Mouse (Mus musculus) forebrain, postnatal 0 days (tissue): ENCODE data around the gene Nono. TPM values are rescaled to one million over a fixed set of nuclear protein-coding genes. Genes with fewer than 3 reads are reported as not detected.

Source experiments
- ATAC-seq: fragments of 200-750 bp; cut with Nextera tagmentation; 2 replicates; pipeline ENCODE4 v1.8.0; 2017; ENCODE audit warnings: mild to moderate bottlenecking, moderate library complexity
- DNase-seq: peaks from one replicate; pipeline ENCODE4 v3.0.0-alpha.2; 2015
- H3K27ac ChIP-seq: fragments of 300-500 bp; sonication (generic); 2 replicates; pipeline ENCODE4 v1.5.1; 2014; ENCODE audit warnings: low read depth, mild to moderate bottlenecking, antibody characterized with exemption, low read length, moderate library complexity, mixed read lengths
- H3K27me3 ChIP-seq: fragments of 300-500 bp; sonication (generic); 2 replicates; pipeline ENCODE4 v1.6.1; 2014; ENCODE audit warnings: mild to moderate bottlenecking, low read length, mixed read lengths; ENCODE audit not compliant: insufficient read depth
- H3K36me3 ChIP-seq: fragments of 300-500 bp; sonication (generic); 2 replicates; pipeline ENCODE4 v1.6.1; 2014; ENCODE audit warnings: mild to moderate bottlenecking, moderate library complexity; ENCODE audit not compliant: insufficient read depth
- H3K4me1 ChIP-seq: fragments of 300-500 bp; sonication (generic); 2 replicates; pipeline ENCODE4 v1.6.1; 2014; ENCODE audit warnings: antibody characterized with exemption; ENCODE audit not compliant: insufficient read depth
- H3K4me2 ChIP-seq: fragments of 300-500 bp; sonication (generic); 2 replicates; pipeline ENCODE4 v1.6.1; 2014; ENCODE audit warnings: low read depth, mild to moderate bottlenecking, moderate library complexity
- H3K4me3 ChIP-seq: fragments of 300-500 bp; sonication (generic); 2 replicates; pipeline ENCODE4 v1.5.1; 2014; ENCODE audit warnings: low read depth, low read length, mixed read lengths
- H3K9ac ChIP-seq: fragments of 300-500 bp; sonication (generic); 2 replicates; pipeline ENCODE4 v1.6.1; 2014; ENCODE audit warnings: mild to moderate bottlenecking
- H3K9me3 ChIP-seq: fragments of 300-500 bp; sonication (generic); 2 replicates; pipeline ENCODE4 v1.6.1; 2016; ENCODE audit warnings: low read length
- CTCF ChIP-seq: sonication (generic); IDR thresholded peaks from 2 replicates; pipeline ENCODE4 v1.5.1; 2016; ENCODE audit warnings: antibody characterized with exemption, control low read depth, low read depth
- WGBS: fragments of 180-500 bp; shearing (Covaris S2); extraction: QIAGEN DNeasy Blood & Tissue Kit; methylation state at CpG from one replicate; pipeline ENCODE4 v1.1.7; 2014; 5-methylcytosine and 5-hydroxymethylcytosine counted together
- polyA plus RNA-seq: library from polyadenylated mRNA; unstranded; fragments of >200 nt; fragmentation: Nextera tagmentation; extraction: Ambion mirVana; gene quantifications from 2 replicates; pipeline ENCODE4 v1.2.1, GENCODE M21; 2015
- total RNA-seq: library from RNA; depleted of rRNA; stranded (reverse); fragments of >200 nt; gene quantifications from 2 replicates; pipeline ENCODE4 v1.2.3, GENCODE M21; 2014; rRNA removed

The Nono gene
- 379 and 402 TPM in 2 replicates for total RNA-seq
- 246 and 266 TPM in 2 replicates for polyA plus RNA-seq

GRCm38 (mm10) chrX:101429142-101429949 is at the start of gene Nono:
Nono (plus strand) TSS chrX:101429318.
- Histone ChIP-seq H3K36me3 (no peaks in the 10 kb centered on the region), H3K9ac (peak within 1 kb of the TSS; percentile 77), H3K9me3 (no peaks in the 10 kb centered on the region), H3K4me1 (peaks cover 5% of the 10 kb centered on the region; the same call in 1 of the 2 replicates), H3K4me2 (peak within 1 kb of the TSS; percentile 50), H3K4me3 (peak within 1 kb of the TSS; percentile 55), H3K27ac (peak within 1 kb of the TSS; percentile 93), H3K27me3 (no peaks in the 10 kb centered on the region)
- ATAC-seq (peak; percentile 97), DNase-seq (peak; percentile 95)
- 34% methylated on average over 51 of the region's 51 CpGs for WGBS
- peak; percentile 59 for TF ChIP-seq CTCF

GRCm38 (mm10) chrX:101379744-101380143 is 49.4 kb upstream of the Nono start:
- DNase-seq, result no peak
- no peak overlapping the region for H3K4me2 ChIP-seq
- H3K9ac ChIP-seq, result no peak overlapping the region
- WGBS, result 71% methylated on average over 1 of the region's 1 CpGs
- ATAC-seq, result no peak
- no peak overlapping the region for H3K4me3 ChIP-seq
- H3K36me3 ChIP-seq, result no peaks in the 10 kb centered on the region
- H3K9me3 ChIP-seq, result no peaks in the 10 kb centered on the region
- no peaks in the 10 kb centered on the region; the same call in 1 of the 2 replicates for H3K4me1 ChIP-seq
- no peak overlapping the region for H3K27ac ChIP-seq
- H3K27me3 ChIP-seq, result no peaks in the 10 kb centered on the region
- no peak for TF ChIP-seq CTCF

GRCm38 (mm10) chrX:101383455-101383854 is 45.7 kb upstream of the Nono start:
- Histone ChIP-seq H3K27ac (no peak overlapping the region), H3K9ac (no peak overlapping the region), H3K4me1 (no peaks in the 10 kb centered on the region; the same call in 1 of the 2 replicates), H3K36me3 (no peaks in the 10 kb centered on the region), H3K9me3 (no peaks in the 10 kb centered on the region), H3K27me3 (no peaks in the 10 kb centered on the region), H3K4me2 (no peak overlapping the region), H3K4me3 (no peak overlapping the region)
- DNase-seq, result no peak
- ATAC-seq, result 0 out of 2 replicates have a peak, but pooled peaks have one; percentile 7
- no peak for TF ChIP-seq CTCF
- WGBS, result 40% methylated on average over 18 of the region's 18 CpGs

GRCm38 (mm10) chrX:101384439-101385137 is 44.5 kb upstream of the Nono start:
- Histone ChIP-seq H3K36me3 (no peaks in the 10 kb centered on the region), H3K27ac (peak overlapping the region; percentile 9; the same call in 1 of the 2 replicates), H3K27me3 (no peaks in the 10 kb centered on the region), H3K9ac (peak overlapping the region; percentile 41), H3K4me3 (peak overlapping the region; percentile 19), H3K4me2 (peak overlapping the region; percentile 43), H3K9me3 (no peaks in the 10 kb centered on the region), H3K4me1 (no peaks in the 10 kb centered on the region; the same call in 1 of the 2 replicates)
- ATAC-seq (peak; percentile 57), DNase-seq (peak; percentile 29)
- 30% methylated on average over 32 of the region's 32 CpGs for WGBS
- TF ChIP-seq CTCF, result no peak

GRCm38 (mm10) chrX:101386222-101386621 is 42.9 kb upstream of the Nono start:
- 47% methylated on average over 4 of the region's 4 CpGs for WGBS
- no peak for DNase-seq
- no peak for TF ChIP-seq CTCF
- Histone ChIP-seq H3K9me3 (no peaks in the 10 kb centered on the region), H3K36me3 (no peaks in the 10 kb centered on the region), H3K4me2 (no peak overlapping the region), H3K4me1 (no peaks in the 10 kb centered on the region; the same call in 1 of the 2 replicates), H3K9ac (no peak overlapping the region), H3K27ac (no peak overlapping the region), H3K4me3 (no peak overlapping the region), H3K27me3 (no peaks in the 10 kb centered on the region)
- ATAC-seq, result no peak

GRCm38 (mm10) chrX:101388866-101389537 is 40.1 kb upstream of the Nono start:
- no peak for TF ChIP-seq CTCF
- no peaks in the 10 kb centered on the region for H3K36me3 ChIP-seq
- no peak overlapping the region for H3K9ac ChIP-seq
- no peak overlapping the region for H3K4me3 ChIP-seq
- H3K4me2 ChIP-seq, result no peak overlapping the region
- WGBS, result 42% methylated on average over 5 of the region's 5 CpGs
- no peaks in the 10 kb centered on the region; the same call in 1 of the 2 replicates for H3K4me1 ChIP-seq
- peak overlapping the region; percentile 29; the same call in 1 of the 2 replicates for H3K27ac ChIP-seq
- no peaks in the 10 kb centered on the region for H3K9me3 ChIP-seq
- H3K27me3 ChIP-seq, result no peaks in the 10 kb centered on the region
- DNase-seq, result peak; percentile 71
- ATAC-seq, result peak; percentile 91
